Mouse (Mus musculus): ENCODE measurements around the gene Cd47.
"Not testable (repeated sequence)": the region's sequence is repeated elsewhere in the genome, so short reads cannot be mapped to it uniquely, and the experiment has no call there.

DNA sequence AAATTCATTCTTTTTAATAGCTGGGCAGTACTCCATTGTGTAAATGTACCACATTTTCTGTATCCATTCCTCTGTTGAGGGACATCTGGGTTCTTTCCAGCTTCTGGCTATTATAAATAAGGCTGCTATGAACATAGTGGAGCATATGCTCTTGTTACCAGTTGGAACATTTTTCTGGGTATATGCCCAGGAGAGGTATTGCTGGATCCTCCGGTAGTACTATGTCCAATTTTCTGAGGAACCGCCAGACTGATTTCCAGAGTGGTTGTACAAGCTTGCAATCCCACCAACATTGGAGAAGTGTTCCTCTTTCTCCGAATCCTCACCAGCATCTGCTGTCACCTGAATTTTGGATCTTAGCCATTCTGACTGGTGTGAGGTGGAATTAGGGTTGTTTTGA is 30.6 kb downstream of the Cd47 start:
- not testable (repeated sequence) for TF ChIP-seq CTCF (IDR thresholded peaks at IDR 0.05; ENCODE audit: low read depth); EP300 (optimal IDR thresholded peaks at IDR 0.05)

All from stomach, postnatal 0 days (tissue).